Mouse (Mus musculus) embryonic fibroblast, embryonic 13.5 days (primary cell): ENCODE measurements around the gene Prkab2.

Experiments used
- CTCF ChIP-seq: IDR thresholded peaks from 2 replicates; pipeline ENCODE4 v1.5.1; 2011; ENCODE audit warnings: mild to moderate bottlenecking, control low read depth, low read length, moderate library complexity, borderline replicate concordance; ENCODE audit not compliant: insufficient read depth
- POLR2A ChIP-seq: IDR thresholded peaks from 2 replicates; pipeline ENCODE4 v1.6.1; 2011; ENCODE audit warnings: low read depth, mild to moderate bottlenecking, control low read depth, low read length, moderate library complexity

DNA sequence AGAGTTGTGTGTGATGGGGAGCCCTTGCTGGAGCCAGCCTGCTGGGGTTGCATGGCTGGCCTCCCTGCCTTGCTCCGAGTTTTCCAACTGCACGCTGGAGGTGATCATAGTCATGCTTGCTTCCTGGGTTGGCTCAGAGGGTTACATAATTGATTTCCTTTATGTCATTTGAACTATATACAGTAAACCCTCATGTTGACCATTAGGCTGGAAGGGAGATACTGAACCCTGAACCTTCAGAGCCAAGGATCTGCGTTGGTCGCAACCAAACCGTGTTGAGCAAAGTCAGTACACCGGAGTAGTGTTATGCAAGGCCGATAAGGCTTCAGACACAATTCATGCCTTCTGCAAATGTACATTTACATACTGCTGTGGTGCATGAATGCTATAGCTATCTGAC lies 30.1 kb upstream of the Prkab2 start:
- TF ChIP-seq CTCF (no peak), POLR2A (no peak)
